Mouse (Mus musculus): ENCODE measurements around the gene Olfr522.
"Not testable (repeated sequence)": the region's sequence is repeated elsewhere in the genome, so short reads cannot be mapped to it uniquely, and the experiment has no call there.

Olfr522 gene

GRCm38 (mm10) chr7:140160363-140160762 lies 4.2 kb downstream of the Olfr522 start:
- DNase-seq = no peak

- DNase-seq = no peak
Observed at GRCm38 (mm10) chr7:140154218-140154927, 10.2 kb downstream of the Olfr522 start, which contains the start of gene Sprn. Gene Sprn, minus strand, starts transcription at chr7:140154877.

GRCm38 (mm10) chr7:140153829-140154217 lies 10.7 kb downstream of the Olfr522 start:
- DNase-seq = no peak

GRCm38 (mm10) chr7:140153383-140153782 lies 11.2 kb downstream of the Olfr522 start:
- DNase-seq = no peak

- no peak for DNase-seq
Observed at GRCm38 (mm10) chr7:140144550-140144949, 20.0 kb downstream of the Olfr522 start.

GRCm38 (mm10) chr7:140141350-140141749 lies 23.2 kb downstream of the Olfr522 start:
- peak; percentile 77 to 79 for DNase-seq

- DNase-seq = no peak
Observed at GRCm38 (mm10) chr7:140138021-140138310, 26.6 kb downstream of the Olfr522 start.

GRCm38 (mm10) chr7:140137135-140138020 lies 27.2 kb downstream of the Olfr522 start, which contains the start of gene Mtg1:
Gene Mtg1, plus strand, starts transcription at chr7:140137564.
- peak; percentile 96 to 97 for DNase-seq

GRCm38 (mm10) chr7:140135106-140135770 lies 29.3 kb downstream of the Olfr522 start:
- peak in 1 of 2 experiments; percentile 15 for DNase-seq

- DNase-seq = not testable (repeated sequence)
Observed at GRCm38 (mm10) chr7:140134033-140134432, 30.5 kb downstream of the Olfr522 start.

- DNase-seq = peak in 1 of 2 experiments; percentile 8
Observed at GRCm38 (mm10) chr7:140132184-140132583, 32.4 kb downstream of the Olfr522 start.

- DNase-seq = no peak
Observed at GRCm38 (mm10) chr7:140127911-140128310, 36.7 kb downstream of the Olfr522 start.

GRCm38 (mm10) chr7:140126934-140127333 lies 37.6 kb downstream of the Olfr522 start:
- DNase-seq = no peak

- no peak for DNase-seq
Observed at GRCm38 (mm10) chr7:140126022-140126350, 38.6 kb downstream of the Olfr522 start.

GRCm38 (mm10) chr7:140125278-140126021 lies 39.1 kb downstream of the Olfr522 start:
- peak; percentile 98 for DNase-seq

GRCm38 (mm10) chr7:140124382-140124781 lies 40.2 kb downstream of the Olfr522 start:
- DNase-seq = no peak

- no peak for DNase-seq
Observed at GRCm38 (mm10) chr7:140122765-140123164, 41.8 kb downstream of the Olfr522 start.

GRCm38 (mm10) chr7:140121338-140121910 lies 43.1 kb downstream of the Olfr522 start:
- no peak for DNase-seq

- DNase-seq = no peak
Observed at GRCm38 (mm10) chr7:140120484-140120883, 44.1 kb downstream of the Olfr522 start.

- DNase-seq = peak; percentile 94 to 98
Observed at GRCm38 (mm10) chr7:140116329-140117054, 48.1 kb downstream of the Olfr522 start, which contains the start of gene Echs1. Gene Echs1, minus strand, starts transcription at chr7:140116476.

- DNase-seq = peak; percentile 75 to 87
Observed at GRCm38 (mm10) chr7:140115583-140116328, 48.8 kb downstream of the Olfr522 start, which contains the start of gene Paox. Gene Paox, plus strand, starts transcription at chr7:140115799.

Data from kidney, postnatal 25 days (tissue).